Mouse (Mus musculus) C2C12 (cell line): ENCODE results near the gene Ank. TPM values are rescaled to one million over a fixed set of nuclear protein-coding genes. Genes with fewer than 3 reads are reported as not detected.
"Not testable (repeated sequence)": the region's sequence is repeated elsewhere in the genome, so short reads cannot be mapped to it uniquely, and the experiment has no call there.

Experiments
- H3K27me3 ChIP-seq: one replicate; pipeline ENCODE4 v1.6.1; 2011; ENCODE audit not compliant: control insufficient read depth, insufficient read depth, insufficient read length
- H3K36me3 ChIP-seq: one replicate; pipeline ENCODE4 v1.6.1; 2011; ENCODE audit not compliant: control insufficient read depth, insufficient read depth
- H3K4me3 ChIP-seq: one replicate; pipeline ENCODE4 v1.5.1; 2011; ENCODE audit warnings: mild to moderate bottlenecking, control low read depth; ENCODE audit not compliant: poor library complexity, insufficient read depth, severe bottlenecking
- H3K79me2 ChIP-seq: one replicate; pipeline ENCODE4 v1.6.1; 2011; ENCODE audit not compliant: control insufficient read depth, insufficient read depth
- H3K79me3 ChIP-seq: one replicate; pipeline ENCODE4 v1.6.1; 2011; ENCODE audit warnings: low read depth, control low read depth
- H3ac ChIP-seq: one replicate; pipeline ENCODE3; 2011; ENCODE audit warnings: low read depth; ENCODE audit not compliant: control insufficient read depth, insufficient read length
- CEBPB ChIP-seq: IDR thresholded peaks from one replicate; pipeline ENCODE4 v1.6.1; 2011; ENCODE audit warnings: low read depth, mild to moderate bottlenecking, control low read depth, moderate library complexity
- CTCF ChIP-seq: IDR thresholded peaks from one replicate; pipeline ENCODE4 v1.5.1; 2011; ENCODE audit not compliant: control insufficient read depth, insufficient read depth, insufficient read length
- FOSL1 ChIP-seq: IDR thresholded peaks from one replicate; pipeline ENCODE4 v1.8.0; 2011; ENCODE audit warnings: mild to moderate bottlenecking, low read length; ENCODE audit not compliant: poor library complexity, insufficient read depth, severe bottlenecking
- MAX ChIP-seq: IDR thresholded peaks from one replicate; pipeline ENCODE4 v1.6.1; 2011; ENCODE audit warnings: mild to moderate bottlenecking, control low read depth
- MYOD1 ChIP-seq: IDR thresholded peaks from one replicate; pipeline ENCODE4 v1.6.1; 2011; ENCODE audit warnings: low read depth; ENCODE audit not compliant: control insufficient read depth, insufficient read length
- MYOG ChIP-seq: IDR thresholded peaks from one replicate; pipeline ENCODE4 v1.6.1; 2011; ENCODE audit not compliant: control insufficient read depth, insufficient read length; ENCODE audit errors: extremely low read depth
- USF1 ChIP-seq: IDR thresholded peaks from one replicate; pipeline ENCODE4 v1.6.1; 2011; ENCODE audit warnings: low read depth, mild to moderate bottlenecking, control low read depth, moderate library complexity
- polyA plus RNA-seq: library from polyadenylated mRNA; unstranded; fragments of >200 nt; fragmentation: generic; extraction: Trizol; gene quantifications from one replicate; pipeline ENCODE4 v1.2.1, GENCODE M21; 2012; ENCODE audit warnings: missing spikeins

Ank gene
- polyA plus RNA-seq, 1 experiment: 292 TPM

DNA sequence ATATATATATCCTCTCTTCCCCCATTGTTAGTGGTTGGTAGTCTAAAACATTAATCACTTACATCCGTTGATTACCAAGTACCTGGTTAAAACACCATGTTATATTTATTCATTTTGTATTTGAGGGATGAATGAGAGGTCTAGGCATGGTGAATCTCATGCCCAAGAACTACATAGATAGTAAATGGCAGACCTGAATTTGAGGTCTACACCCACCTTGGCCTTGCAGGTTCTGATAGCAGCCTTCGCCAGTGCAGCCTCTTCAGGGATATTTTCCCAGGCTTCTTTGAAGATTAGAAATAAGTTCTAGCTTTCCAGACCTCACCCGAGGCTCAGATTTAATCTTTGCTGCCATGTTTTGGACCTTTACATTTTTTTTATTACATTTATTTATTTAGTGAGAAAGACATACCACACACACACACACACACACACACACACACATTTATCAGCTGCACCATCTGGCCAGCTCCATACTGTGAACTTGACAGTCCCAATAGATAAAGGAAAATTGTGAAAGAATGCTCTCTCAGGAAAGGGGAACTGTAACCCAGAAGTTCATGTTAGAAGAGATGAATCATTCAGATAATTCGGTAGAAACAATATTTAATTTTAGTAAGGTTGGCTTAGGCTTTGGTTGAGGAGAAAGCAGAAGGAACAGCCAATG lies 2.5 kb downstream of the Ank start:
- H3K79me2 ChIP-seq: peaks cover 79% of the 10 kb centered on the region
- TF ChIP-seq CEBPB: no peak
- no peak for TF ChIP-seq FOSL1
- TF ChIP-seq MAX: no peak
- no peak for TF ChIP-seq MYOG
- TF ChIP-seq CTCF: no peak
- TF ChIP-seq MYOD1: no peak
- TF ChIP-seq USF1: no peak

DNA sequence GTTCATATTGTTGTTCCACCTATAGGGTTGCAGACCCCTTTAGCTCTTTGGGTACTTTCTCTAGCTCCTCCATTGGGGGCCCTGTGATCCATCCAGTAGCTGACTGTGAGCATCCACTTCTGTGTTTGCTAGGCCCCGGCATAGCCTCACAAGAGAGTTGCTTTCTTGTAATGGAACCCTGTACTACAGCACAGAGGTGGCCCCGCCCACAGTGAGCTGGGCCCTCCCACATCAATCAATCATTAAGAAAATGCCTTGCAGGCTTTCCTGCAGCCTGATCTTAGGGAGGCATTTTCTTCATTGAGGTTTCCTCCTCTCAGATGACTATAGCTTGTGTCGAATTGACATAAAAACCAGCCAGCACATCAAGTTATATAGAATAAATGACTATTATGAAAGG lies 3.9 kb downstream of the Ank start:
- H3K27me3 ChIP-seq: not testable (repeated sequence)
- peaks cover 82% of the 10 kb centered on the region for H3K79me3 ChIP-seq

More for the DNA sequence above, 2.5 kb downstream of the Ank start:
- Histone ChIP-seq H3K4me3 (peak overlapping the region; percentile 97), H3K27me3 (no peaks in the 10 kb centered on the region), H3K79me3 (peaks cover 68% of the 10 kb centered on the region), H3K36me3 (peaks cover 48% of the 10 kb centered on the region), H3ac (no peak overlapping the region)

DNA sequence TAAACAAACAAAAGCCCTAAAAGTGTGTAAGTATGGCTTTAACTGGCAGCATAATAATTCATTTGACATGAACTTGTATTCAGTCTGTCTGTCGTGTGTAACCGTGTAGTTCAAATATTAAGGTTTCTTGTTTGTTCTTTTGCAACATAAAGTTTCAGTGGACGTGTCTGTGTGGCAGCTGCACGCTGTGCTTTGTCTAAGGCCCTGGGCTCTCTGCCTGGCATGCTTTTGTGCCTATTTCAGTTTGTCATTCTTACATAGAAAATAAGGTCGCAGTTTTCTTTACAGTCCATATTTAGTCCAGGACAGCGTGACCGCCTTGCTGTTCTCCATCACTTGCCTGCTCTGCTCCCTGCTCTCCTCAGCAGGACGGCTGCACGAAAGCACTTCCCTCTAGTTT lies 5.8 kb downstream of the Ank start:
- Histone ChIP-seq H3K27me3 (no peaks in the 10 kb centered on the region), H3K36me3 (peaks cover 79% of the 10 kb centered on the region), H3K79me2 (peaks cover 100% of the 10 kb centered on the region), H3K79me3 (peaks cover 96% of the 10 kb centered on the region), H3ac (no peak overlapping the region), H3K4me3 (no peak overlapping the region)
- TF ChIP-seq CTCF: no peak
- no peak for TF ChIP-seq CEBPB
- TF ChIP-seq MYOD1: no peak
- TF ChIP-seq FOSL1: no peak
- TF ChIP-seq MYOG: no peak

More for the DNA sequence above, 3.9 kb downstream of the Ank start:
- Histone ChIP-seq H3K36me3 (peaks cover 60% of the 10 kb centered on the region), H3K79me2 (peaks cover 88% of the 10 kb centered on the region)
- H3ac ChIP-seq, H3K4me3 ChIP-seq: not testable (repeated sequence)

DNA sequence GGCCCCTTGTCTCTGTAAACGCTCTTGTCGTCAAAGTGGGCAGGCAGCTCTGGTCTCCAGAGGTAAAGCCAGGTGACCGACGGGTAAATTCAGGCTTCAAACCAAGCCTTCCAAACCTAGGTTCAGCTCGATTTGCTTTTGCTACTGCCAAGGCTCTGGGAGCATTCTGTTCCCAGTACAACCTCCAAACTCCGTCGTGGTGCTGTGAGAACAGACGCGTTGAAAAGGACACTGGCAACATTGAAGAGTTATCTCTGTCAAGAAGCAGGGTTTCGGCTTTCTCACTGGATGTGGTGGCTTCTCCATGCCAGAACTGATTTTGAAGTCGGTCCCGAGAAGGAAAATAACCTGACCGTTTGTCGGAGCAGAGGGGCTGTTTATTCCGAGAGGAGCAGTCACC lies 9.5 kb downstream of the Ank start:
- Histone ChIP-seq H3K27me3 (no peaks in the 10 kb centered on the region), H3K79me2 (peaks cover 100% of the 10 kb centered on the region), H3K79me3 (peaks cover 100% of the 10 kb centered on the region), H3ac (no peak overlapping the region), H3K36me3 (peaks cover 84% of the 10 kb centered on the region), H3K4me3 (no peak overlapping the region)
- no peak for TF ChIP-seq CEBPB
- no peak for TF ChIP-seq USF1
- TF ChIP-seq FOSL1: no peak
- TF ChIP-seq MYOD1: no peak
- no peak for TF ChIP-seq MYOG
- no peak for TF ChIP-seq MAX
- no peak for TF ChIP-seq CTCF

DNA sequence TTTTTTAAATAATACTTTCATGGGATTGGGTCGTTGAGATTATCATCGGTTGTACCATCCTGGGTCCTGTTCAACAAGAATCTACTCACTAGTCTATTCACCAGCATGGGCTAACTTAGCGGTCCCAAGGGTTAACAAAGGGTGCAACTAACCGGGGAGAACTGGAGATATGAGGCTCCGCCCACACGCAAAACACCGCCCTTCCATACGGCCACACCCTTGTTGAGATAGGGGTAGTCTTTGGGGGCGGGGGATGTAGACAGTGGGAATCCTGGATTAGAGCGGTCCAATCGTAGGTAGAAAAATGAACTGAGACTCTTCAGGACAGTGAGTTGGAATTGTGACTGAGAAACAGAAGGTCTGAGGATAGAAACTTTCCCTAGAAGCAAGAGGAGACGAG lies 10.2 kb downstream of the Ank start:
- peaks cover 100% of the 10 kb centered on the region for H3K79me2 ChIP-seq
- peaks cover 77% of the 10 kb centered on the region for H3K36me3 ChIP-seq
- no peak overlapping the region for H3K4me3 ChIP-seq
- TF ChIP-seq USF1 (no peak), CTCF (no peak), MYOD1 (no peak), FOSL1 (no peak), CEBPB (no peak), MAX (no peak)
- H3K27me3 ChIP-seq: no peaks in the 10 kb centered on the region
- no peak overlapping the region for H3ac ChIP-seq
- H3K79me3 ChIP-seq: peaks cover 100% of the 10 kb centered on the region

DNA sequence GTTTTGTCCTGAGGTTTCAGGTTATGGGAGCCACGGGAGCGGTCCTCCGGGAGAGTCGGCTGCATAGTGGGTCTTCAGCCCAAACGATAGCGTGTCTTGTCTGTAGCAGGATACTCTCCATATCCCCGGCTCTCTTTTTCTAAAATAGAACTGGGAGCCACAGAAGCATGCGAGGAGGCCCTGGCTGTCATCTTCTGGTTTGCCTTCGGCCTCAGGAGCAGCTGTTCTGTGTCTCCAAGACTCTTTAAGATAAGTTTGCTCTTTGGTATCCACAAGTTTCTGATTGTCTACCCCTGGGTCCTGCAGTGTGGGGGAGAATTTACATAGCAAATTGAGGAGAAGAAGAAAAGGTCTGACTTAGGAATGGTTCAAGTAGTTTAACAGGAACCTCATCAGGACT lies 10.7 kb downstream of the Ank start:
- Histone ChIP-seq H3K36me3 (peaks cover 76% of the 10 kb centered on the region), H3K79me2 (peaks cover 100% of the 10 kb centered on the region), H3ac (no peak overlapping the region), H3K4me3 (no peak overlapping the region), H3K27me3 (no peaks in the 10 kb centered on the region), H3K79me3 (peaks cover 100% of the 10 kb centered on the region)
- TF ChIP-seq CTCF (no peak), MAX (no peak)
